Mouse (Mus musculus) lung, postnatal 10 days (tissue): Measurements from ENCODE around the gene Teddm2.

Experiments
- DNase-seq: peaks from one replicate; pipeline ENCODE4 v3.0.0; 2021

Teddm2 gene

GRCm38 (mm10) chr1:153899731-153900380, at the start of gene Teddm2, which contains the start of gene Glul:
Gene Teddm2, minus strand, starts transcription at chr1:153900228.
Gene Glul, plus strand, starts transcription at chr1:153899944.
- DNase-seq, result peak; percentile 98

GRCm38 (mm10) chr1:153947837-153948236, 47.8 kb upstream of the Teddm2 start:
- no peak for DNase-seq

- no peak for DNase-seq
Observed at GRCm38 (mm10) chr1:153946971-153947370, 46.9 kb upstream of the Teddm2 start.

- DNase-seq, result no peak
Observed at GRCm38 (mm10) chr1:153945181-153945580, 45.2 kb upstream of the Teddm2 start.

GRCm38 (mm10) chr1:153940986-153941385, 41.0 kb upstream of the Teddm2 start:
- DNase-seq, result no peak

GRCm38 (mm10) chr1:153937025-153937424, 37.0 kb upstream of the Teddm2 start:
- DNase-seq, result no peak

- DNase-seq, result no peak
Observed at GRCm38 (mm10) chr1:153935844-153936380, 35.9 kb upstream of the Teddm2 start.

GRCm38 (mm10) chr1:153933772-153934171, 33.7 kb upstream of the Teddm2 start:
- DNase-seq, result no peak

GRCm38 (mm10) chr1:153930431-153930830, 30.4 kb upstream of the Teddm2 start:
- DNase-seq, result no peak

GRCm38 (mm10) chr1:153924395-153925385, 24.7 kb upstream of the Teddm2 start:
- DNase-seq, result no peak

GRCm38 (mm10) chr1:153922571-153923021, 22.6 kb upstream of the Teddm2 start:
- peak; percentile 57 for DNase-seq

- DNase-seq, result no peak
Observed at GRCm38 (mm10) chr1:153921642-153922041, 21.6 kb upstream of the Teddm2 start.

- DNase-seq, result peak; percentile 42
Observed at GRCm38 (mm10) chr1:153918521-153919206, 18.6 kb upstream of the Teddm2 start.

- DNase-seq, result no peak
Observed at GRCm38 (mm10) chr1:153913869-153914268, 13.8 kb upstream of the Teddm2 start.

- no peak for DNase-seq
Observed at GRCm38 (mm10) chr1:153911276-153911795, 11.3 kb upstream of the Teddm2 start.

- no peak for DNase-seq
Observed at GRCm38 (mm10) chr1:153910423-153910822, 10.4 kb upstream of the Teddm2 start.

GRCm38 (mm10) chr1:153909963-153910291, 9.9 kb upstream of the Teddm2 start:
- DNase-seq, result no peak

- peak; percentile 37 for DNase-seq
Observed at GRCm38 (mm10) chr1:153909213-153909962, 9.4 kb upstream of the Teddm2 start.

- DNase-seq, result no peak
Observed at GRCm38 (mm10) chr1:153908741-153909140, 8.7 kb upstream of the Teddm2 start.

GRCm38 (mm10) chr1:153908208-153908607, 8.2 kb upstream of the Teddm2 start:
- no peak for DNase-seq

- DNase-seq, result no peak
Observed at GRCm38 (mm10) chr1:153905884-153906283, 5.9 kb upstream of the Teddm2 start.

- no peak for DNase-seq
Observed at GRCm38 (mm10) chr1:153904236-153904635, 4.2 kb upstream of the Teddm2 start.
